Comparison of ENCODE assay signal across 8 mouse cellular contexts in genomic region chr10:79669576-79670057, GRCm38 (mm10). TPM values are rescaled to one million over a fixed set of nuclear protein-coding genes. Genes with fewer than 3 reads are reported as not detected.
DNase-seq lines count a peak whose midpoint lies in the region; ATAC-seq and TF ChIP-seq lines count a peak whose summit lies in the region.

No protein-coding gene starts in this region.

- peak; percentile 76 for DNase-seq in CD4-positive helper T cell, adult 2 months (ENCODE audit: low read depth, low spot score)
- DNase-seq in kidney, postnatal 0 days (ENCODE audit: low spot score), result peak; percentile 80

- peak overlapping the region; percentile 88 for H3K4me2 ChIP-seq in embryonic facial prominence, embryonic 15.5 days (replicated peaks)
- peak overlapping the region; percentile 93 for H3K4me2 ChIP-seq in heart, embryonic 13.5 days
- H3K4me2 ChIP-seq in kidney, postnatal 0 days (ENCODE audit: low read length), result peak overlapping the region; percentile 81
- H3K4me2 ChIP-seq in liver, embryonic 15.5 days, result peak overlapping the region; percentile 88
- peak overlapping the region; percentile 99 for H3K4me2 ChIP-seq in neural tube, embryonic 13.5 days

- H3K9ac ChIP-seq in embryonic facial prominence, embryonic 15.5 days, result peak overlapping the region; percentile 87
- peak overlapping the region; percentile 92 for H3K9ac ChIP-seq in heart, embryonic 13.5 days
- H3K9ac ChIP-seq in kidney, postnatal 0 days (ENCODE audit: low read depth, low read length), result peak overlapping the region; percentile 81
- H3K9ac ChIP-seq in liver, embryonic 15.5 days, result peak overlapping the region; percentile 80
- H3K9ac ChIP-seq in neural tube, embryonic 13.5 days, result peak overlapping the region; percentile 95

- H3K4me1 ChIP-seq in bone marrow macrophage, adult 2 months (ENCODE audit: control insufficient read depth, insufficient read depth, low read length), result peaks cover 18% of the 10 kb centered on the region
- H3K4me1 ChIP-seq in embryonic facial prominence, embryonic 15.5 days, result peaks cover 9% of the 10 kb centered on the region
- H3K4me1 ChIP-seq in heart, embryonic 13.5 days, result peaks cover 11% of the 10 kb centered on the region
- H3K4me1 ChIP-seq in kidney, postnatal 0 days (replicated peaks; ENCODE audit: insufficient read depth, low read length), result peaks cover 17% of the 10 kb centered on the region
- H3K4me1 ChIP-seq in liver, embryonic 15.5 days (replicated peaks), result peaks cover 33% of the 10 kb centered on the region
- peaks cover 30% of the 10 kb centered on the region for H3K4me1 ChIP-seq in neural tube, embryonic 13.5 days (replicated peaks)
- H3K4me1 ChIP-seq in testis, adult 2 months (ENCODE audit: control insufficient read depth, insufficient read depth, low read length), result peaks cover 9% of the 10 kb centered on the region

- peak overlapping the region; percentile 58 for H3K27ac ChIP-seq in bone marrow macrophage, adult 2 months (ENCODE audit: insufficient read depth, low read depth, low read length)
- H3K27ac ChIP-seq in embryonic facial prominence, embryonic 15.5 days (replicated peaks), result peak overlapping the region; percentile 92
- H3K27ac ChIP-seq in heart, embryonic 13.5 days (replicated peaks), result peak overlapping the region; percentile 95
- peak overlapping the region; percentile 90 for H3K27ac ChIP-seq in kidney, postnatal 0 days
- peak overlapping the region; percentile 88 for H3K27ac ChIP-seq in liver, embryonic 15.5 days (replicated peaks)
- peak overlapping the region; percentile 98 for H3K27ac ChIP-seq in neural tube, embryonic 13.5 days (replicated peaks)
- peak overlapping the region; percentile 98 for H3K27ac ChIP-seq in testis, adult 2 months (ENCODE audit: control insufficient read depth, insufficient read depth, low read depth, low read length)

- H3K36me3 ChIP-seq in embryonic facial prominence, embryonic 15.5 days, result peaks cover 13% of the 10 kb centered on the region
- peaks cover 24% of the 10 kb centered on the region for H3K36me3 ChIP-seq in heart, embryonic 13.5 days
- H3K36me3 ChIP-seq in kidney, postnatal 0 days (ENCODE audit: insufficient read depth, low read length), result no peaks in the 10 kb centered on the region
- no peaks in the 10 kb centered on the region; the same call in 1 of the 2 replicates for H3K36me3 ChIP-seq in liver, embryonic 15.5 days (replicated peaks)
- peaks cover 14% of the 10 kb centered on the region for H3K36me3 ChIP-seq in neural tube, embryonic 13.5 days
- H3K36me3 ChIP-seq in testis, adult 2 months (ENCODE audit: control insufficient read depth, insufficient read depth, low read length), result no peaks in the 10 kb centered on the region

- no peak for TF ChIP-seq POLR2A in bone marrow macrophage, adult 2 months (IDR thresholded peaks at IDR 0.05; ENCODE audit: borderline replicate concordance, low read depth, low read length)
- no peak; the same call in 1 of the 2 replicates for TF ChIP-seq POLR2A in testis, adult 2 months (IDR thresholded peaks at IDR 0.05; ENCODE audit: control insufficient read depth, low read depth, low read length)

- H3K9me3 ChIP-seq in embryonic facial prominence, embryonic 15.5 days (replicated peaks), result no peaks in the 10 kb centered on the region
- no peaks in the 10 kb centered on the region for H3K9me3 ChIP-seq in heart, embryonic 13.5 days
- no peaks in the 10 kb centered on the region for H3K9me3 ChIP-seq in kidney, postnatal 0 days (replicated peaks; ENCODE audit: low read length)
- H3K9me3 ChIP-seq in liver, embryonic 15.5 days (replicated peaks), result no peaks in the 10 kb centered on the region
- no peaks in the 10 kb centered on the region for H3K9me3 ChIP-seq in neural tube, embryonic 13.5 days

- under 1% methylated on average over 47 of the region's 47 CpGs for WGBS in embryonic facial prominence, embryonic 15.5 days
- under 1% methylated on average over 47 of the region's 47 CpGs for WGBS in heart, embryonic 13.5 days
- WGBS in kidney, postnatal 0 days, result under 1% methylated on average over 47 of the region's 47 CpGs
- WGBS in liver, embryonic 15.5 days (ENCODE audit: insufficient replicate concordance), result under 1% methylated on average over 47 of the region's 47 CpGs
- under 1% methylated on average over 47 of the region's 47 CpGs for WGBS in neural tube, embryonic 13.5 days

- ATAC-seq in embryonic facial prominence, embryonic 15.5 days (ENCODE audit: insufficient number of reproducible peaks, low FRiP score, low TSS enrichment, low read depth), result peak; percentile 41
- peak; percentile 38; the same call in 1 of the 2 replicates for ATAC-seq in heart, embryonic 13.5 days (ENCODE audit: extremely low read depth, insufficient number of reproducible peaks, low FRiP score, low TSS enrichment)
- peak; percentile 30 for ATAC-seq in kidney, postnatal 0 days (replicated peaks; ENCODE audit: low FRiP score, low read depth)
- ATAC-seq in liver, embryonic 15.5 days (ENCODE audit: insufficient read depth), result peak; percentile 45
- peak; percentile 65 for ATAC-seq in neural tube, embryonic 13.5 days (ENCODE audit: low read depth)

- TF ChIP-seq CTCF in bone marrow macrophage, adult 2 months (IDR thresholded peaks at IDR 0.05; ENCODE audit: low read depth, low read length), result no peak
- no peak for TF ChIP-seq CTCF in kidney, postnatal 0 days (IDR thresholded peaks at IDR 0.05; ENCODE audit: low read depth)
- no peak for TF ChIP-seq CTCF in testis, adult 2 months (IDR thresholded peaks at IDR 0.05; ENCODE audit: control insufficient read depth, insufficient read depth, insufficient replicate concordance, low read depth, low read length)

- peak overlapping the region; percentile 80 for H3K4me3 ChIP-seq in bone marrow macrophage, adult 2 months (ENCODE audit: insufficient read depth, low read length)
- peak overlapping the region; percentile 100 for H3K4me3 ChIP-seq in embryonic facial prominence, embryonic 15.5 days (replicated peaks)
- H3K4me3 ChIP-seq in heart, embryonic 13.5 days, result peak overlapping the region; percentile 98
- peak overlapping the region; percentile 97 for H3K4me3 ChIP-seq in kidney, postnatal 0 days (replicated peaks; ENCODE audit: low read depth, low read length)
- H3K4me3 ChIP-seq in liver, embryonic 15.5 days (replicated peaks), result peak overlapping the region; percentile 96
- peak overlapping the region; percentile 92 for H3K4me3 ChIP-seq in neural tube, embryonic 13.5 days
- peak overlapping the region; percentile 96 for H3K4me3 ChIP-seq in testis, adult 2 months (ENCODE audit: control insufficient read depth, low read depth, low read length)

- no peaks in the 10 kb centered on the region for H3K27me3 ChIP-seq in embryonic facial prominence, embryonic 15.5 days
- H3K27me3 ChIP-seq in heart, embryonic 13.5 days (replicated peaks), result peaks cover 6% of the 10 kb centered on the region; the same call in 1 of the 2 replicates
- H3K27me3 ChIP-seq in kidney, postnatal 0 days (ENCODE audit: insufficient read depth, low read length), result no peaks in the 10 kb centered on the region
- H3K27me3 ChIP-seq in liver, embryonic 15.5 days, result peaks cover 5% of the 10 kb centered on the region; the same call in 1 of the 2 replicates
- H3K27me3 ChIP-seq in neural tube, embryonic 13.5 days, result no peaks in the 10 kb centered on the region
- no peaks in the 10 kb centered on the region for H3K27me3 ChIP-seq in testis, adult 2 months (ENCODE audit: control insufficient read depth, insufficient read depth, low read length)

RNA-seq across cellular contexts. Expression of gene Tpgs1, which starts 0.4 kb away (rescaled TPM):
- 32.7 and 36.2 TPM in 2 replicates for polyA plus RNA-seq in bone marrow macrophage, adult 2 months (2012; ENCODE audit: insufficient read depth, insufficient read length, missing spikeins)
- polyA plus RNA-seq in embryonic facial prominence, embryonic 15.5 days (2015; fragmentation: Nextera tagmentation; extraction: Ambion mirVana), result 62.4 and 63.6 TPM in 2 replicates
- polyA plus RNA-seq in heart, embryonic 13.5 days (2015; fragmentation: Nextera tagmentation; extraction: Ambion mirVana), result 41.4 and 43.1 TPM in 2 replicates
- polyA plus RNA-seq in kidney, postnatal 0 days (2015; fragmentation: Nextera tagmentation; extraction: Ambion mirVana), result 82.5 and 84.9 TPM in 2 replicates
- polyA plus RNA-seq in liver, embryonic 15.5 days (2015; fragmentation: Nextera tagmentation; extraction: Ambion mirVana), result 21.4 and 23.1 TPM in 2 replicates
- polyA plus RNA-seq in neural tube, embryonic 13.5 days (2015; fragmentation: Nextera tagmentation; extraction: Ambion mirVana), result 82.3 and 90.2 TPM in 2 replicates
- polyA plus RNA-seq in testis, adult 2 months (2012; rRNA removed), result 33.9 and 36.7 TPM in 2 replicates

RNA-seq across cellular contexts. Expression of gene Madcam1, which starts 5.3 kb away (rescaled TPM):
- polyA plus RNA-seq in bone marrow macrophage, adult 2 months (2012; ENCODE audit: insufficient read depth, insufficient read length, missing spikeins), result not detected in 2 replicates
- 8.4 and 9.1 TPM in 2 replicates for polyA plus RNA-seq in embryonic facial prominence, embryonic 15.5 days (2015; fragmentation: Nextera tagmentation; extraction: Ambion mirVana)
- 0.82 and 1.2 TPM in 2 replicates for polyA plus RNA-seq in heart, embryonic 13.5 days (2015; fragmentation: Nextera tagmentation; extraction: Ambion mirVana)
- polyA plus RNA-seq in kidney, postnatal 0 days (2015; fragmentation: Nextera tagmentation; extraction: Ambion mirVana), result 1.5 TPM in 2 replicates
- 0.26 TPM in 1 of 2 replicates, not detected in the other for polyA plus RNA-seq in liver, embryonic 15.5 days (2015; fragmentation: Nextera tagmentation; extraction: Ambion mirVana)
- 0.62 and 1.1 TPM in 2 replicates for polyA plus RNA-seq in neural tube, embryonic 13.5 days (2015; fragmentation: Nextera tagmentation; extraction: Ambion mirVana)
- not detected in 2 replicates for polyA plus RNA-seq in testis, adult 2 months (2012; rRNA removed)

RNA-seq across cellular contexts. Expression of gene Cdc34, which starts 12.4 kb away (rescaled TPM):
- 74.9 and 77.1 TPM in 2 replicates for polyA plus RNA-seq in bone marrow macrophage, adult 2 months (2012; ENCODE audit: insufficient read depth, insufficient read length, missing spikeins)
- 94.8 and 96.8 TPM in 2 replicates for polyA plus RNA-seq in embryonic facial prominence, embryonic 15.5 days (2015; fragmentation: Nextera tagmentation; extraction: Ambion mirVana)
- 122 and 136 TPM in 2 replicates for polyA plus RNA-seq in heart, embryonic 13.5 days (2015; fragmentation: Nextera tagmentation; extraction: Ambion mirVana)
- polyA plus RNA-seq in kidney, postnatal 0 days (2015; fragmentation: Nextera tagmentation; extraction: Ambion mirVana), result 68.1 and 75.7 TPM in 2 replicates
- polyA plus RNA-seq in liver, embryonic 15.5 days (2015; fragmentation: Nextera tagmentation; extraction: Ambion mirVana), result 105 and 107 TPM in 2 replicates
- 98.3 and 98.7 TPM in 2 replicates for polyA plus RNA-seq in neural tube, embryonic 13.5 days (2015; fragmentation: Nextera tagmentation; extraction: Ambion mirVana)
- polyA plus RNA-seq in testis, adult 2 months (2012; rRNA removed), result 855 and 952 TPM in 2 replicates

RNA-seq across cellular contexts. Expression of gene Gzmm, which starts 19.2 kb away (rescaled TPM):
- polyA plus RNA-seq in bone marrow macrophage, adult 2 months (2012; ENCODE audit: insufficient read depth, insufficient read length, missing spikeins), result 0.84 TPM in 1 of 2 replicates, not detected in the other
- 0.89 and 1.5 TPM in 2 replicates for polyA plus RNA-seq in embryonic facial prominence, embryonic 15.5 days (2015; fragmentation: Nextera tagmentation; extraction: Ambion mirVana)
- 0.67 and 1.0 TPM in 2 replicates for polyA plus RNA-seq in heart, embryonic 13.5 days (2015; fragmentation: Nextera tagmentation; extraction: Ambion mirVana)
- 0.34 and 0.50 TPM in 2 replicates for polyA plus RNA-seq in kidney, postnatal 0 days (2015; fragmentation: Nextera tagmentation; extraction: Ambion mirVana)
- polyA plus RNA-seq in liver, embryonic 15.5 days (2015; fragmentation: Nextera tagmentation; extraction: Ambion mirVana), result 0.15 and 0.37 TPM in 2 replicates
- polyA plus RNA-seq in neural tube, embryonic 13.5 days (2015; fragmentation: Nextera tagmentation; extraction: Ambion mirVana), result 0.69 and 1.5 TPM in 2 replicates
- 0.33 and 0.52 TPM in 2 replicates for polyA plus RNA-seq in testis, adult 2 months (2012; rRNA removed)

RNA-seq across cellular contexts. Expression of gene Odf3l2, which starts 24.1 kb away (rescaled TPM):
- polyA plus RNA-seq in bone marrow macrophage, adult 2 months (2012; ENCODE audit: insufficient read depth, insufficient read length, missing spikeins), result not detected in 2 replicates
- polyA plus RNA-seq in embryonic facial prominence, embryonic 15.5 days (2015; fragmentation: Nextera tagmentation; extraction: Ambion mirVana), result not detected in 2 replicates
- not detected in 2 replicates for polyA plus RNA-seq in heart, embryonic 13.5 days (2015; fragmentation: Nextera tagmentation; extraction: Ambion mirVana)
- polyA plus RNA-seq in kidney, postnatal 0 days (2015; fragmentation: Nextera tagmentation; extraction: Ambion mirVana), result not detected in 2 replicates
- polyA plus RNA-seq in liver, embryonic 15.5 days (2015; fragmentation: Nextera tagmentation; extraction: Ambion mirVana), result not detected in 2 replicates
- polyA plus RNA-seq in neural tube, embryonic 13.5 days (2015; fragmentation: Nextera tagmentation; extraction: Ambion mirVana), result not detected in 2 replicates
- polyA plus RNA-seq in testis, adult 2 months (2012; rRNA removed), result not detected in 2 replicates

Comparison
In these comparisons a context has a peak if more than half of its experiments do, and no peak if none do; other contexts are left out.
1. Peak in every context shown above with its lines: DNase-seq, ATAC-seq, H3K4me3 ChIP-seq and H3K27ac ChIP-seq.